Mouse (Mus musculus): ENCODE measurements at regions not wholly inside any gene's neighbourhood (a gene's known extent, or its start where the extent isn't known, plus 50 kb on each side); places are given as distances from the start of the nearest gene placed in this dataset.

DNA sequence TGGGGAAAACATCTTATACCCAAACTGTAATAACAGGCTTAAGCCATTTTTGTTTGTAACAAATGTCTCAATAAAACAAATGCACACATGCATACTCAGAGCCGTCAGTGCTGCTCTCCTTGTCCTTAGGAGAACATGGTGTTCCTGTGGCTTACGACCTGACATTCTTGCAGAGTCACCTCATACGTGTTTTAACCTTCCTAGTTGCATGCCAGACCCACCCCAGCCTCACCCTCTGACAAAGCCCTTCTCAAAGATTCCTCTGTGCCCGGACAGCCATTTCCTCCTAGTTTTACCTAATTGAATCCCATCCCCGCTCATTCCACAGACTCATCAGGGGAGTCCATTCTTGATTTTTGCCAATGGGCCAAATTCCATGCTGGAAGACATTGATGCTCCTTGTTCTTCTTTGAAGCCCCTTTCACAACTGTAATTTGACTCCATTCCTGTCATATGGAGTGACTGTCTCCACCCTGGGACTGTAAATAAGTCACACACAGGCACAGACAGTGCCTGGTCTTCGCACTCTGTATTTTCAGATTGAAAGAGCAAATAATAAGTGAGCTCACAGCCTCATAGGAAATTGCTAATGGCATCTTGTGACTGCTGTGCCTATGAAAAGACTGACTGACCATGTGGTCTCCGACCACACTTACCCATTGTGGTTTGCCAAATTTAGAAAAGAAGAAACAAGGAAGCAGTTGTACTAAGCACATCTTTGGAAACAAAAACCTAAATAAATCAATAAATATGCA lies 206.6 kb upstream of the Gmds start:
- no peak for DNase-seq (ENCODE audit: low spot score in 2 of 2)

DNA sequence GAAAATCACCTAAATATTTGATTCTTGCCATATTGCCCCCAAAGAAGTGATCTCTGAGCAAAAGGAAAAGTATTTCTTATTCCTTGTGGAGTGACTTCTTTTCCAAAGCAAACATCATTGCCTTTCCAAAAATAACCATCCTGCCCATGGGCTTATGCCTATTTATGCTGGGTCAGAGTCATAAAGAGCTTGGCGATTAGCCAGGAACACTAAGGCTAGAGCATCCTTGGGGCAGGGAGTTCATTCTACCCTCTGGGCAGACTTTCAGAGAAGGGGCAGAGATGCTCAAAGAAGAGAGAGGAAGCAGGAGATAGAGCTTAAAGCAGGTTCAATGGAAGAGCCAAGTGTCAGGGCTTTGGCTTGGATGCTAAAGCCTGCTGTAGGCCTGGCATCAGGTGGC lies 203.1 kb upstream of the Gmds start:
- DNase-seq (ENCODE audit: low spot score in 2 of 2): no peak

DNA sequence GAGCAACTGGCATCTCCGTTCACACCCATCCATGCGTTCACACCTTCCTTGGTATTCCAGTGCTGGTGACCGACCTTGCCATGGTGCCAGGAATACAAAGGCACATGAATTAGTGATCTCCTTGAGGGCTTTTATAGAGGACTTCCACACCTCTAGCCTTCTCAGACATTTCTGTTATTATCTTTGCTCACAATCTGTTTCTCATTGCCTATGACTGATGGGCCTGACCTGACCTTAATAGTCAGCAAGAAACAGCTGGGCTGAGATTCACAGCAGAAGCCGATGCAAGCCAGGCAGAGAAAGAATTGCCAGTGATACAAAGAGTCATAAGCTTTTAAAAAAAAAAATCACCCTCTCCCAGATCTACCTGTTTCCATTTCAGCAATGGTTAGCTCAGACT lies 197.7 kb upstream of the Gmds start:
- DNase-seq (ENCODE audit: low spot score in 2 of 2): no peak

DNA sequence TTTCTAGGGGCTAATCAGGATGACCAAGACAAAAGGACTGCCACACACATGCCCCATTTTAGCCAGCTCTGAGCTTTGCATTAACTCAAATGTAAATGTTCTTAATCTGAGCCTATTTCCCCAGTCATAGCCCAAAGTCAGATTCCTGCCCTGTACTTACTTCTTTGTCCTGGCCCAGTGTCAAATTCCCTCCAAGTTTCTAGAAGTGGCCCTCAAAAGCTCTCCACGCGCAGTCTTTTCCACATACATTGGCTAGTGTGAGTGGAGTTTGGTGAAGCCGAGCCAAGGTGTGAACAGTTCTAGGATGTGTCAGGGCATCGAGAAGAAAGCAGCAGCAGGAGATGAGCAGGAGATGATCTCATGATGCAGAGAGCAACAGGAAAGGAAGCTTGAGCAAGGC lies 197.1 kb upstream of the Gmds start:
- DNase-seq (ENCODE audit: low spot score in 2 of 2): no peak

DNA sequence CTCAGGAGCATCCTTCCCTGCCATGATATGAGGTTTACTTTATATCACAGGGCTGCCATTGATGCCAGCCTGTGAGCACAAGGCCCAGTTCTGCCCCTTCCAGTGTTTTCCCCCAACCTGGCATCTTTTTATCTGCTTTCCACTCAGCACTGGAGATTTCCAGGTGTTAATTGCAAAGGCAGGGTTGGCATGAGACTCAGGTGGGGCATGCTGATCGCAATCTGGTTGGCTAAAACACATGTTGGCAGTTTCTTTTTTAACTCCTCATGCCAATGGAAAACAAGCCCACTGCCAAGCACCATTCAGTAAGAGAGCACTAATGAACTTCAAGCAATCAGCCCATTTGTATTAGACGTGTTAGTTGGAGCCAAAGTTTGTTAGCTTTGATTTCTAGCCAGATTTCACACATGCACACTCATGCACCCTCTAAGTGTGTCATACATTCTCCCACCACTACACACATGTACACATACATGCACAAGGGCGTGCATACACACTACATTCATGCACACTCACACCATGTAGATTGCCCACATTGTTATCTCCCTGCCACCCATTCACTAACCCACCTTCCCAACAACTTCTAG lies 192.5 kb upstream of the Gmds start:
- DNase-seq (ENCODE audit: low spot score in 2 of 2): no peak

DNA sequence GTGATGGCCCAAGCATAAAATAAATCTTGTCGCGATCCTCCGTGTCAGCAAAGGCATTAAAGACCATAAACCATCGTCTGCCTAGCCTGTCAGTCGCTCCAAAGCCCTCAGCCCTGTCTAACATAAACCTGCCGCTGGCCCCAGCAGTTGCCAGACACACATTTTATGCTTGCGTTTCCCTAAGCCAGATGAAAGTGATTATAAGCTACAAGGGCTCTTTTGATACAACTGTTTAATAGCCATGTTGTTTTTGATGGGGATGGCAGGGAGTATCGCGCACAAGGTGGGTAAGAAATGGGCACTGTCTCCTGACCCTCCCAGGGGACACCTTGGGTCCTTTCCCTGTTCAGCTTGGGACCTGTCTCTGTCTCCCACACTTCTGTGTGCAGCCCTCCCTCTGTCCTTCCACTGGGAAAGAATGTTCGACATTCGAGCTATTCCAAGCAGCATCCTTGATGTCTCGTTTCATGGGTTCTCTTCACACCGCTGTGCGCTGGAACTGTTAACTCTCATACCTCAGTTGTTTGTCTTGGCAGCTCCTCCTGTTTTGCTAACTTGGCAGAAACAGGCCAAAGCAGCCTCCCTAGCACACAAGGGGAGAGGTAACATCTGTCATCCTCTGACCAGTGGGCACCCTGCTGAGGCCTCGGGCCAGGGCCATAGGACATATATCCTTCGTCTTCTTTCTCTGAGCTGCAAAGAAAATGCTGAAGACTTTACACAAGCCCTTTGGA lies 180.2 kb upstream of the Gmds start:
- DNase-seq (ENCODE audit: low spot score in 2 of 2): no peak

DNA sequence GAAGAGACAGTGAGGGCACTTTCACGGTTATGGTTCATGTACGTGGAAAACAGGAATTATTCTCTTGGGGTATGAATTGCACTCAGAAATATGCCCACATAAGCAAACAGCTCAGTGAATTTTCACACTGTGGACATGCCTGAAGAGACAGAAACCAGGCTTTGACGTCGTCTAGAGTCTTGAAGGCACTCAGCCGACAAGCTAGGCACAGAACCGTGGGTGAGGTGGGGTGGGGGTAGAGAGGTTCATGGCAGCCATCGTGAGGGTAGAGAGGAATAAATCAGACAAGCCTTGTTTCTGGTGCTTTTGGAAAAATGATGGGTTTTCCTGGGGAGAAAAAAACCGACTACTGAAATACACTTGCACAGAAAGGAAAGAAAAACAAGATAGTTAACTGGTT lies 179.0 kb upstream of the Gmds start:
- no peak for DNase-seq (ENCODE audit: low spot score in 2 of 2)

DNA sequence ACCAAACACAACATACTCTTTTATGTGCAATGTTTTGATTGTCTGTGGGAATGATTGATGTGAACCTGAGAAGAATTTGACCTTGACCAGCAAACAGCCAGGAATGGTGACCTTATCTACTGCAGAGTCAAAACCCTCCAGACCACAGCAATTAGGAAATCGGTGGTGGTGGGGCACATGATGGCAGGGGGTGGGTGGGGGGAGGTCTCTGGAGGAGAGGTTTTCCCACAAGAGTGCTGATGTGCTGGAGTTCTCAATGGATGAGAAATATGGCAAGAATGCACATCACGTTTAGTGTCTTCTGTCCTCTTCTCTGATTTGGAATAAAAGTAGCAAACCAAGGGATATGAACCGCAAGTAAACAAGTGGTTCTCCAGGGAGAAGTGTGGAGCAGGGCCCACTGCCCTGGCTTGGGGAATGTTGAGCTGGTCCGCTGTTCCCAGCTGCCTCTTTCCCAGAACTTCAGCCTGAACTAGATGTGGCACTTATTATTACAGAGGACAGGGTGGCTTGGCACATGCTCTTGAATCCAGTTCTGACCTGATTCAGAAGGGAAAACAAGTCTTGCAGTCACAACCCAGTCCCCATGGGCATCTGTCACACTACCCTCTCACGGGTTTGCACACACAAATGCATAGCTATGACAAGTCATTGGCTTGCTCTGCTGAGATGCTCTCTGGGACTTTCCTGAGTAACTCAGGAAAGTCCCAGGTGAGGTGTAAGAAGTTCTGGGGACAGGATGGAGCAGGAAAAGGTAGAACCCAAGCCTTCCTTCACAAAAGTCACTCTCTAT lies 170.9 kb upstream of the Gmds start:
- no peak for DNase-seq (ENCODE audit: low spot score in 2 of 2)

DNA sequence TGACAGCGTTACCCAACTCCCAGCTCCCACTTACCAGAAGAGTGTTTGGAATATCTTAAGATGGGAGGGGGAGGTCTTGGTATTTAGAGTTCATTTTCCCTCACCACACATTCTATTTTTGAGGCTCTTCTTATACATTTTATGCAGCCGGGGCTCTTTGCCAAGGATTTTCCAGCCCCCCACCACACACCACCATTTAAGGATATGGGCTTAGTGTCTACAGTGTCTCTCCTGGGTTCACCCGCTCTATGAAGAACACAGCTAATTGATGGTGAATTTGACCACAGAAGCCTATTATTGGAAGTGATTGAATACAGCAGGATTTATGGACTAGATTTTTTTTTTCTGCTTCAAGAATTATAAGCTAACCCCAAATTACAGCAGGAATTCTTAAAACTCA lies 169.9 kb upstream of the Gmds start:
- no peak for DNase-seq (ENCODE audit: low spot score in 2 of 2)

DNA sequence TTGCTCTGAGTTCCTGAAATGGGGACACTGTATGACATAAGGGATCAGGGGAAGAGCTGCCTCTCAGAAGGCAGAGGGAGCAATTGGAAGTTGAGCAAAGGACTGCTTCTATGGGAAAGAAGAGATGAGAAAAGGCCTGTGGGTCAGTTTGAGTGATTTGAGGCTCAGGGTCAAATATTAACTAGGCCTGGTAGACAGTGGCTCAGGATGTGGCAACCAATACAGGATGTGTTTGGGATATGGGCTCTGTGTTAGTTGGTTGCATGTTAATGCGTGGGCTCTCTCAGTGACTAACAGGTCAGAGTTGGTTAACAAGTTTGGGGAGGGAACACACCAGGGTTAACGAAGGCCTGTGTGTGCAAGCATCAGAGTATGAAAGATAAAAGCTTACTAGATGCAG lies 169.3 kb upstream of the Gmds start:
- no peak for DNase-seq (ENCODE audit: low spot score in 2 of 2)

DNA sequence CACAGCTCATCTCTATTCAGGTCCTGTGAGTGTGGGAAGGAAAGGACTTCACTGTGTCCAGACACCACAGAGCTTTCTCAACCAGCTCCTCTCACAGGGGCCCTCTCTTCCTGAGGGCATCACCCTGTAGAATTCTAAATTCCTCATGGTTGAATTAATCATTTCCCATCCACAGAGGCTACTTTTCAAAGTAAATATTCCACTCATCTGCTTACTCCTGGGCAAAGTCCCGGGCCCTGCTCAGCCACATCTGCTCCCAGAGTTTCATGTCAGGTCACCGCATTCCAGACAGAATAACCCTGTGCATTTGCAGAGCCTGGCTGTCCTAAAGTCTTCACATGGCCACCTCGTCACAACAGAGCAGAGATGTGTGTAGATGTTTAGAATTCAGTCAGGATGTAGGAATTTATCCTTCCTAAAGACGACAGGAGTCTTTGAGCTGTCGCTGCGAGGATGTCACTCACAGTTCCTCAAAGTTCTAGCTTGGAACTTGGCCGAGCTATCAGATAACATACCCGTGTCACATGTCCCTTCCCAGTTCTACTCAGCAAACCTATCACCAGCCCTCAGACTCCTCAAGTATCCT lies 159.8 kb upstream of the Gmds start:
- no peak for DNase-seq (ENCODE audit: low spot score in 2 of 2)

DNA sequence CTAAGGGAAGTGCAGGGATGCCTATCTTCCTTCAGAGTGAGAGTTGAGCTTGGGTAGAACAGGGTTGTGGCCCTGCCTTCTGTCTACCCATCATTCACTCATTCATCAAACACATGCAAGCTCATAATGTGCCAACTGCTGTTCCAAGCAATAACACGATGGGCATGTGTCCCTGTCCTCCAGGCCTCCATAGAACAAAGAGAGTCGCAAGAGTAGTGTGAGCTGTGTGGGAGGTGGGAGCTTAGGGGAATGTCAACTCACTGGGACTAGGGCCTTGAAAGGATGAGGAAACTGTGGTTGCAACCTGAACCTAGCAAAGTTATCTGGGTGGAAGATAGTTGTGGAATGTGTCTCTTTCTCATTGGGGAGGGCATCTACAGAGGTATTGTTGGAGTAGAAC lies 157.7 kb upstream of the Gmds start:
- DNase-seq (ENCODE audit: low spot score in 2 of 2): no peak

DNA sequence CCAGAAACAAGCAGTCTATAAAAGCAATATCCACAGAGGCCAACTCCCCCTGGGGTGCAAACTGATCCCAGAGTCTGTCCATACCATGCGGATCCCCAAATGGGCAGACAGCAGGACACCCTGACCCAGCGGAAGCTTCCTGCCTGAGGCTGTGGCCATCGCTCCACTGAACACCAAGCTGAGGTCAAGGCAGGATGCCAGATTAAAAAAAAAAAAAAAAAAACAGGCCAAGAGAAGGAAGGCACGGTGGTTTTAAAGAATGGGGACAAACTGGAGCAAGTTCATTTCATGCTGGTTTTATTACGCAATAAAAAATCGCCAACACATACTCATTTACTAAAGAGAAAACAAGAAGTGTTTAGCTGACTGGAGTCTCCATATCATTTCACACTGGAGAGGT lies 156.5 kb upstream of the Gmds start:
- DNase-seq (ENCODE audit: low spot score in 2 of 2): no peak

DNA sequence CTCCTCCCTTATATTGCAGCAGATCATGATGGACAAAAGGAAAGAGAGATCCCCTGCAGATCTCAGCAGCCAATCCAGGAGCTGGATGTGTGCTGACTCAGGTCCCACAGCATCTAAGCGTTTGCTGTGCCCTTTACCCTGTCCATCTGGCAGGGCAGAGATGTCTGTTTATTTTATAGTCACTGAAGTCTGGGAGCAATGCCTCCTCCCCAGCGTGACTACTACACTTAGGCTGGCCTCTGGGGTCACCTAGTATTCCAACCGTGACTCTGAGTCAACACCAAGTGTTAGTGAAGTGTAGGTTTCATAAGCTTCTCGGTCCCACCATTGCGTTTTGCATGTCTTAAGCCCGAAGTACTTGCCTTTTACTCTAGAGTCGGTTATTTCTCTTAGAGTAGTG lies 155.3 kb upstream of the Gmds start:
- DNase-seq (ENCODE audit: low spot score in 2 of 2): no peak

DNA sequence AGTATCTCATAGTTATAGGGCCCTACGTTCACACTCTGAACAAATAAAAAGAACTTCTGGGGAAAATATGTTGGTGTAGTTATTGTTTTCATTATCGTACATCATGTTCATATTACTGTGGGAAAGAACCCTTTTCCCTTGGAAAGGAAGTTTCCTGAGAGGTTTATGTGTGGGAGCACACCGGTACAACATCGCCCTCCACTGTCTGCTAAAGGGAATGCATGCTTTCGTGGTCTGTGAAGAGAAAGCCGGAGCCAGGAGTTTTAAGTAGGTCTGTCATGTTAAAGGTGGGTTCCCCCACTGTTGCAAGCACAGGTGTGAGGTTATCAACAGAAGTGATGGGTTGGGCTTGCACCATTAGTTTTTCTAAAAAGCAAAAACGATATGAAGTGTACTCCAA lies 154.8 kb upstream of the Gmds start:
- DNase-seq (ENCODE audit: low spot score in 2 of 2): peak; percentile 67 to 74

DNA sequence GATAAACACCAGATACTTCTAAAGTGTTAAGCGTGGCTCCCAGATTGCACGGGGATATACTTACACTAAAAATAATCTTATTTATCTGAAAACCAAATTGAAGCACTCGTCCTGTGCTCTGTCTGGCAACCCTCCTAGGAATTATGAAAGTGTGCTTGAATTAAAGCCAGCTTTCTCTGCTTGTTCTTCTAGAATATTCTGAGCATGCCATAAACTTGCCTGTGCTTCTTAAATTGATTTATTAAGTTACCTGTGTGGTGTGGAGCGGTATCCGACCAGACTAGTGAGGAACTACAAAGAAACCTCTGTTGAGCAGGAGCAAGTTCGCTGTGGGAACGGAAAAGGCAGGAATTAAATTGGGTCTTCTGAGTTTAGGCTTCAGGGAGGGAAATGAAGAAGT lies 154.0 kb upstream of the Gmds start:
- DNase-seq (ENCODE audit: low spot score in 2 of 2): peak in 1 of 2 experiments; percentile 3

DNA sequence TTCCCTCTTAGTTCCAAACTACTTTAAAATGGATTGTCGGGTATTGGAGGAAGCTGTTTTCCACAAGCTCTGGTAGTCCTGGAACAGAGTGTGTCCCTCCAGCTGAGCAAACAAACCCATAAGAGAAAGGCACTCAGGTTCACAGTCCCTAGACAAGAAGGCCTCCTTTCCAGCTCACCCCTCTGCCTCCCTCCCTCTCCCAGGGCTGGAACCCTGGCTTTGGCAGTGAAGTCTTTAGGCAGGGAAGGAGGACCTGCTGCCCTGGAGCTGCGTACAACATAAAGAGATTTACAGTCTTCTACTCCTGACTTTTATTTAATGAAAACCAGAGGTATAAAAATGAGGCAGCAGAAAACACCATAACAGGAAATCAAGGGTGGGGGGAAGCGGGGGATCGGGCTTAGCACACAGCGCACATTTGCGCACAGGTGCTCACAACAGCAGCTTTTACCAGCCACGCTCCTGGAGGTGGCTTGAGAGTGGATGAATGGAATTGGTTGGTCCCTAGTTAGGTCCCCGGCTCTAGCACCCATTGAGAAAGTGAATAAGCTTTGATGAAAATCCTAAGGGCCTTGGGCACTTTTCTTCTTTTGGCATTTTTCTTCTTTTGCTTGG lies 143.0 kb upstream of the Gmds start:
- no peak for DNase-seq (ENCODE audit: low spot score in 2 of 2)

DNA sequence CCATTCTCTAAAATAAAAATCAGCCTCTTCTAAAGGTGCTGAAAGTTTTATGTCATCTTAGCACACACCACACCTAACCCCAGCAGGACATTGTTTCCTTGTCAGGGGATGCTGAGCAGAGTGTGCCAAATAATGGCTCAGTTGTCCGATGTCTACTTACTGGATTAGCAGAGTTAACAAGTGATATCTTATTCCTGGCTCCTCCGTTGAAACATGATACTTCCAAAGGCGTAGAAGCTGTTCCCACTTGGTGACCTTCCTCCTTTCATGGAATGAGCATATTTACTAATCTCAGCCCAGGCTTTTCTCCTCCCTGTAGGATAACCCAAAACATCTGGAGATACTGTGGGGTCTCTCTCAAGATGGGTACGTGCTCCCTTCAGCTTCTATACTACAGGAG lies 141.5 kb upstream of the Gmds start:
- no peak for DNase-seq (ENCODE audit: low spot score in 2 of 2)

DNA sequence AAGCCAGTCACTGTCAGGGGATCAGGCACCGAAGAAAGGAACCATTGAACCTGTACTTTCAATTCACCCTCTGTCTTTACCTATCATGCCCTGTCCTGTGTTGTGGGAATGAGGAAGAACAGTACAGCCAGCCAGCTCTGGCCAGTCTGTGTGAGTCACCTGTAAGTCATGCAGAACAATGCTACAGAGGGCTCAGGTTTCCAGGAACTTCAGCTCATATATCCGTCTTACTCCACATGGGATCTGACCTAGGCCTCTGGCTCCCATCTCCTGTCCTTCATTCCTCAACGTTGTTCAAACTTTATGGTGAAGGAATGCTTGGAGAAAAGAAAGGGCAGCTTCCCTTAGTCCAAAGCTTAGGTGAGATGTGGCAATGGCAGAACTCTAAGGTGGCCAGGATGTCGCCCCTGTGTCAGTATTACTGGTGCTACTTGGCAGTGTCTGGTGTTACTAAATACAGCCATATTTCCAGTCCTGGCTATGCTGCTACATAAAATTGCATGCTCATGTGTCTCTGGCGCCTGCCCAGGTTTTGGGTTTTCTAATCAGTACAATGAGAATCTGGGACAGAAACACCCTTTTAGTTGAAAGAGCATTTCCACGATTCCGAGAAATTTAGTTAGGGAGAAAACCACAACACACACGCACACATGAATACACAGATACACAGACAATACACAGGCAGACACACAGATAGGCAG lies 140.7 kb upstream of the Gmds start:
- DNase-seq (ENCODE audit: low spot score in 2 of 2): no peak

DNA sequence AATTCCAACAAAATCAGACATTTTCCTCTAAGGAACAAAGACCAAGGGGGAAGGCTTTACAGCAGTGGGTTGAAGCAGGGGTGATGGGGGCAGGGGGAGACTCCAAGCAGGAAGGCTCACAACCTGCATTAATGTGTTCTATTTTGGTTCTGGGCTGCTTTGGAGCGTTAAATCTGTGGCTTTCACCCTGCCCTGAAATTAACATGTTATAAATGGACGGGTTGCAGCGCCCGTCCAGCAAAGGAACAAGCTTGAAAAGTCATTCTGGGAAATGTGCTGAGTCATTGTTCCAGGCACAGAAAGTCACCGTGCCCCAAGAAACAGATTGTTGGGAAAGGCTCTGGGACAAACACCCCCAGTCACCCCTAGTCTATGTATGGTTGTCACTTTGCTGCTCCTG lies 127.2 kb upstream of the Gmds start:
- no peak for DNase-seq (ENCODE audit: low spot score in 2 of 2)
